Mouse (Mus musculus) 416B (cell line): Measurements from ENCODE around the gene Map2k3.

ENCODE experiments used
- DNase-seq: peaks from one replicate; pipeline ENCODE4 v3.0.0; 2011; ENCODE audit warnings: low read depth

The Map2k3 gene

GRCm38 (mm10) chr11:60927264-60927663, 4.6 kb upstream of the Map2k3 start:
- peak; percentile 94 for DNase-seq

GRCm38 (mm10) chr11:60930724-60931281, 1.0 kb upstream of the Map2k3 start:
- DNase-seq = peak; percentile 74

GRCm38 (mm10) chr11:60931282-60931868, 458 bp upstream of the Map2k3 start:
- DNase-seq = no peak

GRCm38 (mm10) chr11:60932503-60933020, 729 bp downstream of the Map2k3 start:
- DNase-seq = peak; percentile 31

- DNase-seq = peak; percentile 69
Measured at GRCm38 (mm10) chr11:60933178-60933930, 1.5 kb downstream of the Map2k3 start.

DNA sequence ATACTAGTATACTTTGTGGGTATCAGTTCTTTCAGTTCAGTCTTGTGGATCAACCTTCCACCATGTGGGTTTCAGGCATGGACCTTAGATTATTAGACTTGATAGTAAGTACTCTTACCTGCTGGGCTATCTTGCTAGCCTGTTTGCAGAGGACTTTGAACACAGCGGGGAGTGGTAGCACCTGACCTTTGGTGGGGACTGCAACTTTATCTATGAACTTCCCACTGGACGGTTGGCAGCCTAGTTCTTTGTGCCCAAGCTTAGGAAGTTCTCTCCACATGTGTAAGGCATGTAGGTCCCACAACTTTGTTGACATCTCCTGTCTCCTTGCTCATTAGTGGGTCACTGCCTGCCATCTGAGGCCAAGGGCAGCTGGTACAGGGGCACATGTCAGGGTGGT, 3.0 kb downstream of the Map2k3 start:
- no peak for DNase-seq

GRCm38 (mm10) chr11:60935326-60935974, 3.6 kb downstream of the Map2k3 start:
- peak; percentile 96 for DNase-seq

DNA sequence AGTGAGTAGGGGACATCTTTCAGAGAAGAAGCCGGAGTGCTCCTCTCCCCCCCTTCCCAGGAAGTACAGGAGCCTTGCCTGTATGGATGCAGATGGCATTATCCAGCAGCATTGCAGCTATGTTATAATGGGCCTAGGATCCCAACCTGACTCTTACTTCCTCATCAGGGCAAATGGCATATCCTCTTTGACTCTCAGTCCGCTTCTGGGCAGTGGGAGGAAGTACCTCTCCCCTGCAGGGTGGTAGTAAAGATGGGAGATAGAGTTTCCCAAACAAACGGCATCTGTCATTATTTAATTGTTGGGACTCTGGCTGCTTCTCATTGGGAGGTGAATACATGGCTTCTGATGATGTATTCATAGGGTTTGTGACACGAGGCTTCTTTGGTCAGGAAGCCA, 4.1 kb downstream of the Map2k3 start:
- DNase-seq = peak; percentile 63

- DNase-seq = no peak
Measured at GRCm38 (mm10) chr11:60937611-60938010, 5.8 kb downstream of the Map2k3 start.

DNA sequence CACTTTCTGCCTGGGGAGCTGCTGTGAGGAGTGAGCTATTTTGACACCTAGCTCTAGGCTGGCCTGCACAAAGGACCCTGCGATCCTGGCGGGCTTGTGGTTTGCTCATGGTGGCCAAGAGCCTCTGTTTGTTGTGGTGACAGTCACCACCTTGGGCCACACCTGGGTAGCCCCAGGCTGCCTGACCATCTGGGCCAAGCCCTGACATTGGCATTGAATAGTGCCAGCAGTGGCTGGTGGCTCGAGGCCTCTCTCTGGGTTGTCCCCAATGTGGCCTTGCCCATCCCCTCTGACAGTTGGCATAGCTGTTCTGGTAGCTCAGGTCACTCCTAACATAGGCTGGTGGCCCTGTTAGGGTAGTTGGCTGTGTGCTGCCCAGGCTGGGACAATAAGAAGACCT, 7.7 kb downstream of the Map2k3 start:
- no peak for DNase-seq

DNA sequence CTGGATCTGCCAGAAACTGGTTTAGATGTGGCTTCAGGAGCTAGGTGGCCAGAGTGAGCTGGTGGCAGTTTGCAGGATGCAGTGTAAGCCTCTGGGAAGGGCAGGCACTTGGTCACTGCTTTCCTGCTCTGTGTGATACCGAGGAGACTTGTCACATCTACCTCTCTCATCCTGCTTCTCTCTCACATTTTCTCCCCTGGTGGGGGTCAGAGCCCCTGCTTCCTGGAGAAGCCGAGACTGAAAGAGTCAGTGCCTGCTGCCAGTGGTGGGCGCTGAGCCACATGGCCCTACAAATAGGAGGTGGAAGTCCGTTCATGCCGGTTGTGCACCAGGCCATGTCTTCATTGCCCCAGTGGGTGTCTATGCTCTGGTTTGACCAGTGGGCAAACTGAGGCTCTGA, 8.7 kb downstream of the Map2k3 start:
- DNase-seq = no peak

DNA sequence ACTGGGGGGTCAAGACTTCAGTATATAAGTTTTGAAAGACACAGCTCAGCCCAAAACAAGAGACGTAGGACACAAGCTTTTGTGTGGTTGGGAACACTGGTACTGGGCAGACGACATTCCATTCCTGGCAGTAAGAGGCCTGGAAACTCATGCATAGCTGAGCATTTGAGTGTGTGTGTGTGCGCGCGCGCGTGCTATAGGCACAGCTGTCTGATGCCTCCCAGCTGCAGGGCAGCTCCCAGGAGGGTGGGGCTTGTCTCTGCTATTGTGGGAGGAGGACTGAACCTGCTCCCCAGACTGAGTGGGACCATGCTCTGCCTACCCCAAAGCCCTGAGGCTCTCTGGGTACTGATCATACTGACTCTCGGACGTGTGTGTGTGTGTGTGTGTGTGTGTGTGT, 9.5 kb downstream of the Map2k3 start:
- DNase-seq = no peak

DNA sequence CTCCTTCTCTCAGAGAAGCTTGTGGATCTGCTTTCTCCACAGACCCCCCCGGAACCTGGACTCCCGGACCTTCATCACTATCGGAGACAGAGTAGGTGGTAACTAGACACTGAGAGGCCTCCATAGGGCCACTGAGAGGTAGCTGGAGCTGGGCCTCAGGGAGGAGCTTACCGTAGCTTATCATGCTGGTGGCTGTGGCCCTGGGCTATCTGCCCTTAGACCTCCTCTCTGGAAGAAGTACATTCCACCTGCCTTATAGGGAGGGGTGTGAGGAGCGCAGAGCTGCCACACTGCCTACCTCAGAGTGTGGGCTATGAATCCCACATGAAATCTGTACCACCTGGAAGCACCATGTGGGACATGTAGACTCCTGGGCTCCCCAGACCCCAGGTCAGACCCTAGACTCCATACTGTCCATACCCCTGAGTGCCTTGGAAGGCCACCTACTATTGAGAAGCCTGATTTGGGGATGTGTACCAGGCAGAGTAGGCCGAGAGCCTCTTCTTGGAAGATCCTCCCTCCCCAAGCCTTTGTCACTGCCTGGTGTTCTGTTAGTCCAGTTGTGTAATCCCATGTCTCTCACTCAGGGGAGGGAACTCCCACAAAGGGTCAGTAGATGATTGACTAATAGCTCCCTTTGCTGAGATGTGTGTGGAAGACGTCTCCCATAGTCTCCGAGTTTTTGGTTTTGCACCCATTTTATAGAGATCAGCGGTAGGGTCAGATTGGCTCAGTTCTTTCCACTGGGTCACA, 10.6 kb downstream of the Map2k3 start:
- DNase-seq = no peak

DNA sequence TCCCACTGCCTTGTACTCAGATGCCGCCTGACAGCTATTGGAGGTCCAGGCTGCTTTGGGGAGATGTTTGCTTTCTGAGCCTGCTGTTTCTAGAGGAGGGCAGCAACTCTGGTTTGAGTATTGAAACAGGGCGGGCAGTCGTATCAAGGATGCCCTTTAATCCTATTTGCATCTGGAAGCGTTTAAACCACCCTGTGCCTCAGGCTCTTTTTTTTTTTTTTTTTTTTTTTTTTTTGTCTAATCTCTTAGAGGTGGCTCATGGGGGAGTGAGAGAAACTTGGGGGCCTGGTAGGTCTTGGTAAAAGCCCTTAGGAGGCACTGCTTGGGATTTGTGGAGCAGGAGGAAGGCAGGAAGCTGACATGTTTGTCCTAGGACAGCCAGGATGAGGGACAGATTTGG, 13.2 kb downstream of the Map2k3 start:
- no peak for DNase-seq

- no peak for DNase-seq
Measured at GRCm38 (mm10) chr11:60951896-60952295, 20.1 kb downstream of the Map2k3 start.

- no peak for DNase-seq
Measured at GRCm38 (mm10) chr11:60952362-60952761, 20.5 kb downstream of the Map2k3 start.

- DNase-seq = no peak
Measured at GRCm38 (mm10) chr11:60952986-60953385, 21.2 kb downstream of the Map2k3 start.

DNA sequence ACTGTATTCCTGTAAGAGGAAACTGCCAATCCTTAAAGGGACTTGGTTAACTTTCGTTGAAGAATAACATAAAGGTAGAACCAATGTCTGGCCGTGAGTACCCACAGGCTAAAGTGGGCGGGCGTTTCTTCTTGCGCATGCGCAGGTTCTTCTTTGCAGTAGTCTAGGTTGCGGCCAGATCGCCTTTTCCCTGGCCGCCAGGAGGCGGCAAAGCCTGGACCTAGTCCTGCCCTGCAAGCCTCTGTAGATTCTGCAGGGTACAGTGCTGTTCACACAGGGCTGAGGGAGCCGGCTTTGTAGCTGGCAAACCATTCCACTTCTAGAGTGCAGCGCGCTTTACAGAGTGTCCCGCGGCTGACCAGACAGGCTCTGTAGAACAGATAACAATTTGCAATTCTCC, 22.0 kb downstream of the Map2k3 start:
- no peak for DNase-seq

DNA sequence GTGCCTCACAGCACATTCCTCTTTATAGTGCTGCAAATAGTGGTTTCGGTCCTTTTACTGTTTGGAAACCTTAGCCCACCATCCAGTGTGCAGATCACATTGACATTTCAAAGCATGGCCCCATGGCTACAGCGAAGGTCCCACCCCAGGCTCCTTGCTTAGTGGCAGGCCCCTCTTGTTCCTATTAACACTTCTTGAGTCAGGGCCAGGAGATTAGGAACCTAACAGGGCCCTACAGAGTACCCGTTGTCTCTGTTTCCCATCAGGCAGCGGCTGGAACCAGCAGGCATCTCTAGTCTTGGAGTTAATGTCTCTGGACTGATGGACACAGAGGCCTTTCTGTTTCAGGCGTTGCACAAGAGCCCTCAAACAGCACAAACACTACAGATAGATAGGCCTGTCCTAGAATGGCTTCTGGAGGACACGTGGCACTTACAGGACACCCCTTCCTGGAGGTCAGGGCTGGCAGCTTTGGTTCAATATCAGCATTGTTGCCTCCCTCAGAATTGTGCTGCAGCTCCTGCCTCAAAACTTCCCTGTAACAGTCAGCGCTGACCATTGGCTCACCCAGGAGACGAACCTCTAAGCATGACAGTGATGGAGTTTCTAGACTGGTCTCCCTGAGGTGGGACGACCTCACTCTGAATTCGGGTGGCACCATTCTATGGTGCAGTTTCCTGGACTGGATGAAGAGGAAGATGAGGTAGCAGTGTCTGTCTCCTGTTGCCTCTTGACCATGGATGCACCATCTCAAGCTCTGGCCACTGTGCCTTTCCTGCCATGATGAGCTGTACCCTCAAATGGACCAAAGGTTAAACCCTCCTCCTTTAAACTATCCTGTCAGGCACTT, 22.6 kb downstream of the Map2k3 start:
- no peak for DNase-seq

DNA sequence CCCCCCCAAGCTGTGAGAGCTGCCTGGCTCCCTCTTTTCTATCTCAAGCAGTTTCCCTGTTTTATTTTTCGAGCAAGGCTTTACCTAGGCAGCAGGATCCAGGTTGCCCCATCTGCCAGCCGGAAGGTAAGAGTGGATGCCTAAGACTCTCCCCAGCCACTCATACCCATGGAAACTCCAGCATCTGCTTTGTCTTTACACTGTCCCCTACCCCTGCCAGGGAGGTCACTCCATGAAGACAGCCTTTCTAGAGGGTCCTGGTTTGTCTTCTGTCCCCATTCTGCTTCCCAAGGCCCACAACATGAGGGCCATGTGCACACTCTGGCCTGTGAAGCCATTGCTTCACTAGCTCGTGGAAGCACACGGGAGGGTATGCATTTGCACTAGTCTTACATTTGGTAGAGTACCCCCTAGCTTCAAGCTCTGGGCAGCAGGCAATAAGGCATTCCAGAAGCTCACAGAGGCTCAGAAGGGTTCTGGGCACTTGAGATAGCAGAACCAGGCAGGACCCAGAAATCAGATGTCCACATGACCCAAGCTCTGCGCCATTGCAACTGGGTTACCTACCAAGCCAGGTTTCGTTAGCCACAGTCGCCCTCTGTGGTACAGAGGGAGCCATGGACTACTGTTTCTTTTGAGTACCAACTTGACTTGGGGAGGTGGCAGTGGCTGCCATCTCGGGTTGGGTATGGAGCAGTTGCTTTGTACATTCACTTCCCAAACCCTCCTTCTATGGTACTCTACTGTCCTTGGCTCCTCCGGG, 24.0 kb downstream of the Map2k3 start:
- DNase-seq = no peak
